Mouse (Mus musculus): ENCODE measurements at regions not wholly inside any gene's neighbourhood (a gene's known extent, or its start where the extent isn't known, plus 50 kb on each side); places are given as distances from the start of the nearest gene placed in this dataset.

- H3K27ac ChIP-seq = no peak overlapping the region
- no peak overlapping the region for H3K4me2 ChIP-seq
- no peaks in the 10 kb centered on the region for H3K27me3 ChIP-seq
- H3K9me3 ChIP-seq (replicated peaks) = no peaks in the 10 kb centered on the region
- H3K4me1 ChIP-seq (replicated peaks) = no peaks in the 10 kb centered on the region
- 55% methylated on average over 7 of the region's 7 CpGs for WGBS
- H3K36me3 ChIP-seq = no peaks in the 10 kb centered on the region
- no peak overlapping the region for H3K4me3 ChIP-seq
- no peak for ATAC-seq (replicated peaks; ENCODE audit: insufficient number of reproducible peaks, insufficient read depth, low FRiP score, low read depth)
- no peak overlapping the region for H3K9ac ChIP-seq
Measured at GRCm38 (mm10) chr15:28081147-28081546, 55.5 kb upstream of the Trio start.

DNA sequence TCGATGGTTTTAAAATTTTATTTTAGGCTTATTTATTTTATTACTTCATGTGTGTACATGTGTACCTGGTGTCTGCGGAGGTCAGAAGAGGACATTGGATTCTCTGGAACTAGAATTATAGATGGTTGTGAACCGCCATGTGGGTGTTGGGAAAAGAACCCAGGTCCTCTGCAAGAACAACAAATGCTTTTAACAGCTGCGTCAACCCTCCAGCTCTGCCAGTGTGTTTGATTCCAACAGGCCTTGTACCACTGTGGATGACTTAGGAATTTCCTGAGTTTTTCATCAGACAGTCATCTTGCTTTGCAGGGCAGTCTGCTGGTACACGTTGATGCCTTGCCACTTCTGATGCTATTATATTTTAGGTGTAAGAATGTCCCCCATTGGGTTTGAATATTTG is 56.8 kb upstream of the Trio start:
- H3K27me3 ChIP-seq = no peaks in the 10 kb centered on the region
- H3K9me3 ChIP-seq (replicated peaks) = no peaks in the 10 kb centered on the region
- no peak overlapping the region for H3K27ac ChIP-seq
- H3K9ac ChIP-seq = no peak overlapping the region
- H3K4me2 ChIP-seq = no peak overlapping the region
- H3K4me3 ChIP-seq = no peak overlapping the region
- WGBS = 83% methylated on average over 5 of the region's 5 CpGs
- H3K4me1 ChIP-seq (replicated peaks) = no peaks in the 10 kb centered on the region
- no peaks in the 10 kb centered on the region for H3K36me3 ChIP-seq
- no peak for ATAC-seq (replicated peaks; ENCODE audit: insufficient number of reproducible peaks, insufficient read depth, low FRiP score, low read depth)

GRCm38 (mm10) chr15:28105956-28106355 is 80.3 kb upstream of the Trio start:
- H3K4me2 ChIP-seq = no peak overlapping the region
- WGBS = 44% methylated on average over 5 of the region's 5 CpGs
- H3K9ac ChIP-seq = no peak overlapping the region
- no peaks in the 10 kb centered on the region for H3K4me1 ChIP-seq (replicated peaks)
- no peaks in the 10 kb centered on the region for H3K9me3 ChIP-seq (replicated peaks)
- peak overlapping the region; percentile 45; the same call in 1 of the 2 replicates for H3K27ac ChIP-seq
- peak; percentile 84 for ATAC-seq (replicated peaks; ENCODE audit: insufficient number of reproducible peaks, insufficient read depth, low FRiP score, low read depth)
- no peaks in the 10 kb centered on the region for H3K36me3 ChIP-seq
- no peaks in the 10 kb centered on the region for H3K27me3 ChIP-seq
- no peak overlapping the region for H3K4me3 ChIP-seq

DNA sequence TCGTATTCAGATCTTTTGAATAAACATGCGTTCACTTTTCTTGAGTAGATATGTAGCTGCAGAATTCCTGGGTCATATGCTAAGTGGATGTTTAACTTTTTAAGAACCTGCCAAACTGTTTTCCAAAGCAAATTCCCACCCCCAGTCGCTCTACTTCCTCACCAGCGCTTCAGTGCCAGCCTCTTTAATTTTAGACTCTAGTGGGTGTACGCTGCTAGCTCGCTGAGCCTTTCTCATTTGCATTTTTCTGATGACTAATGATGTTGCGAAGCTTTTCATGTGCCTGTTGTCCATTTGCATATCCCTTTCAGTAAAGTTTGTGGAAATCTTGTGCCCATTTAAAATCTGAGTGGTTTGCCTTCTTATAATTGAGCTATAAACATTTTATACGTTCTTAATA is 84.3 kb upstream of the Trio start:
- Histone ChIP-seq H3K36me3 (no peaks in the 10 kb centered on the region), H3K9me3 (replicated peaks) (no peaks in the 10 kb centered on the region), H3K4me3 (no peak overlapping the region), H3K4me2 (no peak overlapping the region), H3K9ac (no peak overlapping the region), H3K27me3 (no peaks in the 10 kb centered on the region), H3K27ac (no peak overlapping the region), H3K4me1 (replicated peaks) (no peaks in the 10 kb centered on the region)
- no peak for ATAC-seq (replicated peaks; ENCODE audit: insufficient number of reproducible peaks, insufficient read depth, low FRiP score, low read depth)
- 69% methylated on average over 8 of the region's 8 CpGs for WGBS

DNA sequence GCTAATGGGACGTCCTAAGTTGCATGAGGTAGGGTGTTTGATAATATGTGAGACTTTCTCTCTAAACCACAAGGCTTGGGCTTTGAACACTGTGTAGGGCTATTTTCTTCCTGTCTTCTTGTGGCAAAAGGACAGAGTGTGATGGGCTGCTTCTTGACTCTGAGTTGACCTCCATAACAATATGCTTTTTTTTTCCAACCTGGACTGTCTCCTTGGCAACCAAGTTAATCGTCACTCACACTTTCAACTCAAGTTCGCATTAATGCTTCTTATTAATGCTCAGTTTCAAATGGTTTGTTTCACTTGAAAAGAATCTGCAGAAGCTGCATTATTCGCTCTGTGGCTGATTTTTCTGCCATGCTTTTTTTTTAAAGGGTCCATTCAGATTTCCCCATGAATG is 87.8 kb upstream of the Trio start:
- no peak overlapping the region for H3K4me3 ChIP-seq
- H3K4me1 ChIP-seq (replicated peaks) = no peaks in the 10 kb centered on the region
- ATAC-seq (replicated peaks; ENCODE audit: insufficient number of reproducible peaks, insufficient read depth, low FRiP score, low read depth) = no peak
- H3K4me2 ChIP-seq = no peak overlapping the region
- H3K27ac ChIP-seq = no peak overlapping the region
- no peaks in the 10 kb centered on the region for H3K27me3 ChIP-seq
- WGBS = 72% methylated on average over 4 of the region's 4 CpGs
- no peaks in the 10 kb centered on the region for H3K36me3 ChIP-seq
- H3K9ac ChIP-seq = no peak overlapping the region
- H3K9me3 ChIP-seq (replicated peaks) = no peaks in the 10 kb centered on the region

- no peak overlapping the region for H3K4me3 ChIP-seq
- no peak overlapping the region for H3K27ac ChIP-seq
- H3K9ac ChIP-seq = no peak overlapping the region
- no peaks in the 10 kb centered on the region for H3K4me1 ChIP-seq (replicated peaks)
- H3K9me3 ChIP-seq (replicated peaks) = no peaks in the 10 kb centered on the region
- no peak overlapping the region for H3K4me2 ChIP-seq
- no peaks in the 10 kb centered on the region for H3K36me3 ChIP-seq
- ATAC-seq (replicated peaks; ENCODE audit: insufficient number of reproducible peaks, insufficient read depth, low FRiP score, low read depth) = no peak
- WGBS = 82% methylated on average over 6 of the region's 6 CpGs
- no peaks in the 10 kb centered on the region for H3K27me3 ChIP-seq
Measured at GRCm38 (mm10) chr15:28114180-28114747, 88.6 kb upstream of the Trio start.

- Histone ChIP-seq H3K9me3 (replicated peaks) (no peaks in the 10 kb centered on the region), H3K27me3 (no peaks in the 10 kb centered on the region), H3K4me2 (no peak overlapping the region), H3K36me3 (no peaks in the 10 kb centered on the region), H3K4me1 (replicated peaks) (no peaks in the 10 kb centered on the region), H3K9ac (no peak overlapping the region), H3K4me3 (no peak overlapping the region), H3K27ac (no peak overlapping the region)
- 75% methylated on average over 3 of the region's 3 CpGs for WGBS
- no peak for ATAC-seq (replicated peaks; ENCODE audit: insufficient number of reproducible peaks, insufficient read depth, low FRiP score, low read depth)
Measured at GRCm38 (mm10) chr15:28126846-28127245, 76.7 kb upstream of the Dnah5 start.

DNA sequence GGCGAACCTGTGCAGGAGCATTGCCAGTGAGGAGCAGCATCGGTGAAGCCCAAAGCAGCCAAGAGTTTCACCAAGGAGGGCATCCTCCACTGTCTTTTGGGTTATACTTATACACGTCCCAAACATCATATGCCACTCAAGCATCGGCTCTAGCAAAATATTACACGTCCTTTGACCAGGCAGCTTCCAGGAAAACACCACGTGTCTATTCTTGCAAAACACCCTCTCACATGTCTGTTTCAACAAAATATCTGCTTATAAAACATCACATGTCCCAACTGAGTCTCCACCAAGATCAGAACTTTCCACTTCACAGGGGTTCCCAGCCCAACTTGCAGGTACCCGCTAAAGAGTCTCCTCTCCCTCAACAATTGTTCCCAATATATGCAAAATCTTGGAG is 74.0 kb upstream of the Dnah5 start:
- Histone ChIP-seq H3K4me1 (replicated peaks) (peaks cover 17% of the 10 kb centered on the region), H3K4me3 (no peak overlapping the region), H3K36me3 (no peaks in the 10 kb centered on the region), H3K9ac (no peak overlapping the region), H3K27me3 (no peaks in the 10 kb centered on the region), H3K27ac (no peak overlapping the region), H3K4me2 (no peak overlapping the region), H3K9me3 (replicated peaks) (no peaks in the 10 kb centered on the region)
- 88% methylated on average over 7 of the region's 7 CpGs for WGBS
- no peak for ATAC-seq (replicated peaks; ENCODE audit: insufficient number of reproducible peaks, insufficient read depth, low FRiP score, low read depth)

DNA sequence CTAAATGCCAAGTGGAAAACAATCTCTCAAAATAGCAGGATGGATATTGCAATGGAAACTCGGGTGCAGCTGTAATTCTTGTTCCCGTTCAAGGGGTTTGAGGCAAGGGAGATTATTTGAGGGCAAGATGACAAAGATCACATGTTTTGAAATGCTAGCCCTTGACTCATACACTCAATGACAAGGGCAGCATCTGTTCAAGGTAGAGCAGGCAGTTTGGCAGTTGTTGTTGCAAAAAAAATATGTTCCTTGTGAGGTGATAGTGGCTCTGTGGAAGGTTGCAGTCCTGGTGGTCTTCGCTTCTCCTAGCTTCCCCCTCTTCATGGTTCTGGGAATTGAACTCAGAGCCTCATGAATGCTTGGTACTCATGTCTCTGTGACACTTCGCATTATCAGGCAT is 72.0 kb upstream of the Dnah5 start:
- H3K36me3 ChIP-seq = no peaks in the 10 kb centered on the region
- H3K4me1 ChIP-seq (replicated peaks) = peaks cover 17% of the 10 kb centered on the region
- H3K4me3 ChIP-seq = no peak overlapping the region
- no peak for ATAC-seq (replicated peaks; ENCODE audit: insufficient number of reproducible peaks, insufficient read depth, low FRiP score, low read depth)
- H3K4me2 ChIP-seq = no peak overlapping the region
- H3K27me3 ChIP-seq = no peaks in the 10 kb centered on the region
- no peak overlapping the region for H3K27ac ChIP-seq
- WGBS = 71% methylated on average over 4 of the region's 4 CpGs
- H3K9ac ChIP-seq = no peak overlapping the region
- H3K9me3 ChIP-seq (replicated peaks) = no peaks in the 10 kb centered on the region

DNA sequence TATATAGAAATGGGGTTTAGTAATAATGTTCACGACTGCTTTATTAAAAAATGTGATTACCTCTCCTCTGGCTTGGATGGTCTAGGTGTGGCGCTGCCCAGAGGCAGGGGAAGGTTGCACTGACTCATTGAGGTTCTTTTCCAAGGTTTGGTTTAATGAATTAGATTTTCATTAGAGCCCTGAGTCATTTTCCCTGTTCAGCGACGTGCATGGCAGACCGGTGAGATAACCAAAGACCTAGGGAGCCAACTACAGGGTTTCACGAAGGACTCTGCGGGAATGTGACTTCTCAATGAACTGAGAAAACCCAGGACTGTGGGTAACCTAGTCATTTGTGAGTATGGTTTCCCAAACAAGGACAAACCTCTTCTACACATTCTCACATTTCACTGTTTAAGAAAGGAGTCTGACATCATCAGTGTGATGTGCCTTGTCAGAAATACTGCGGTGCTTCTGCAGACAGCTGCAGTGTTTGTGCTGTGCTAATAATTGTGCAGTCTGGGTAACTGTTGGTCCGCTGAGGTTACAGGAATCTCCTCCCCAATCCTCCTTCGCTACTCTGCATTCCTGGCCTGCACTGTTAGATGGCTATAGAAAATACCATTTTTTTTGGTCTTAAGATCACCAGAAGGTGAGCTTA is 70.3 kb upstream of the Dnah5 start:
- Histone ChIP-seq H3K4me1 (replicated peaks) (peaks cover 17% of the 10 kb centered on the region), H3K4me3 (no peak overlapping the region), H3K4me2 (no peak overlapping the region), H3K36me3 (no peaks in the 10 kb centered on the region), H3K27ac (peak overlapping the region; percentile 41), H3K9me3 (replicated peaks) (no peaks in the 10 kb centered on the region), H3K27me3 (no peaks in the 10 kb centered on the region), H3K9ac (no peak overlapping the region)
- 0 out of 2 replicates have a peak, but pooled peaks have one; percentile 53 for ATAC-seq (replicated peaks; ENCODE audit: insufficient number of reproducible peaks, insufficient read depth, low FRiP score, low read depth)
- 29% methylated on average over 10 of the region's 10 CpGs for WGBS

GRCm38 (mm10) chr15:28134206-28134605 is 69.3 kb upstream of the Dnah5 start:
- no peak overlapping the region for H3K4me3 ChIP-seq
- H3K9ac ChIP-seq = no peak overlapping the region
- no peaks in the 10 kb centered on the region for H3K36me3 ChIP-seq
- H3K9me3 ChIP-seq (replicated peaks) = no peaks in the 10 kb centered on the region
- 31% methylated on average over 2 of the region's 2 CpGs for WGBS
- peaks cover 17% of the 10 kb centered on the region for H3K4me1 ChIP-seq (replicated peaks)
- no peaks in the 10 kb centered on the region for H3K27me3 ChIP-seq
- no peak for ATAC-seq (replicated peaks; ENCODE audit: insufficient number of reproducible peaks, insufficient read depth, low FRiP score, low read depth)
- H3K27ac ChIP-seq = peak overlapping the region; percentile 41; the same call in 1 of the 2 replicates
- no peak overlapping the region for H3K4me2 ChIP-seq

DNA sequence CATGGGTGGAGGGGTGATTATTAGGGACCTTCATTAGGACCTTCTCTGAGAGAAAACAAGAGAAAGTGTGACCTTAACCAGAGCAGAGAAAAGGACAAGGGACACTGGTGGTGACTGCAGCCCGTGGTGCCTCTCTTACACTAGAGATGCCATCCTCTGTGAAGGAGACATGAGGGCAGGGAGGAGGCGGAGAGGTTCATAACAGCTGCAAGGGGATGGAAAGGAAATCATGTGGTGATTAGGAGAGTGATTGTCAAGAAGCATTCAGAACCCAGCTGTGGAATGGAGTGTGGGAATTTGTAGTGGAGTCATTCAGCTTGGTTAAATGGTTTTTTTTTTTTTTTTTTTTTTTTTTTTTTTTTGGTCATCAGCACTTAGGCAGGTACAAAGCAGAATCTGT is 64.7 kb upstream of the Dnah5 start:
- H3K9me3 ChIP-seq (replicated peaks) = no peaks in the 10 kb centered on the region
- no peaks in the 10 kb centered on the region for H3K36me3 ChIP-seq
- H3K27ac ChIP-seq = no peak overlapping the region
- WGBS = 63% methylated on average over 2 of the region's 2 CpGs
- no peak overlapping the region for H3K4me3 ChIP-seq
- H3K9ac ChIP-seq = no peak overlapping the region
- H3K27me3 ChIP-seq = no peaks in the 10 kb centered on the region
- H3K4me2 ChIP-seq = no peak overlapping the region
- peaks cover 5% of the 10 kb centered on the region; the same call in 1 of the 2 replicates for H3K4me1 ChIP-seq (replicated peaks)
- ATAC-seq (replicated peaks; ENCODE audit: insufficient number of reproducible peaks, insufficient read depth, low FRiP score, low read depth) = no peak

Measured in heart, embryonic 15.5 days (tissue).